Mouse (Mus musculus) E14TG2a.4 (cell line): ENCODE measurements around the gene Ttc39b.

ENCODE experiments used
- CTCF ChIP-seq: conservative IDR thresholded peaks from 2 replicates; pipeline ENCODE4 v1.5.1; 2014; ENCODE audit warnings: low read length
- NANOG ChIP-seq: IDR thresholded peaks from 2 replicates; pipeline ENCODE4 v1.6.1; 2014; ENCODE audit warnings: borderline replicate concordance, low read length, mixed read lengths
- POU5F1 ChIP-seq: IDR thresholded peaks from 2 replicates; pipeline ENCODE4 v1.6.1; 2014; ENCODE audit warnings: low read length, borderline replicate concordance

DNA sequence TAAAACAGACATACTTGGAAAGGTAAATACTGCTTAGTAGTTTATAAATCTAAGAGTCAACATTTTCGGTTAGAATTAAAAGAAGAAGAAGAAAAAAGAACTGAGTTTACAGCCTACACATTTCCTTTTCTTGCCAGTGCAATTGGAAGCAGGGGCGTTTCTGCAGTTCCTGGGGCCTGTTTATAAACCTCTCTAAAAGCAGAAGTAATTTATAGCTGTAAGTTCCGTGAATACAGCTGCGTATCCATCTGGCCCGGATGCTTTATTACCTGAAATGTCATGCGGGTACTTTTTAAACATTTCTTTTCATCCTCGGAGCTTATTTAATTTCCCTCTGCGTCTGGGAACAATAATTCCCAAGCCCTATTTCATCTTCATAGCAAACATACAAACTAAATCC, 124.7 kb downstream of the Ttc39b start:
- TF ChIP-seq CTCF (no peak), NANOG (no peak), POU5F1 (no peak)
